Mouse (Mus musculus) ES-Bruce4 (cell line): ENCODE data around the gene Psenen. TPM values are rescaled to one million over a fixed set of nuclear protein-coding genes. Genes with fewer than 3 reads are reported as not detected.

ENCODE experiments used
- H3K27ac ChIP-seq: 2 replicates; pipeline ENCODE4 v1.5.1; 2012; ENCODE audit warnings: low read length, inconsistent platforms; ENCODE audit not compliant: insufficient read depth
- H3K27me3 ChIP-seq: 2 replicates; pipeline ENCODE4 v1.6.1; 2012; ENCODE audit warnings: mild to moderate bottlenecking, low read length, inconsistent platforms; ENCODE audit not compliant: control insufficient read depth, poor library complexity, insufficient read depth, severe bottlenecking
- H3K36me3 ChIP-seq: 2 replicates; pipeline ENCODE4 v1.6.1; 2012; ENCODE audit warnings: inconsistent platforms, mild to moderate bottlenecking, low read length, moderate library complexity; ENCODE audit not compliant: control insufficient read depth, poor library complexity, insufficient read depth, severe bottlenecking
- H3K4me1 ChIP-seq: one replicate; pipeline ENCODE4 v1.8.1; 2011; ENCODE audit warnings: low read length; ENCODE audit not compliant: control insufficient read depth, insufficient read depth
- H3K4me3 ChIP-seq: 2 replicates; pipeline ENCODE4 v1.5.1; 2011; ENCODE audit warnings: low read depth, mild to moderate bottlenecking, low read length
- H3K9ac ChIP-seq: 2 replicates; pipeline ENCODE4 v1.6.1; 2012; ENCODE audit warnings: low read depth, mild to moderate bottlenecking, inconsistent platforms; ENCODE audit not compliant: poor library complexity, severe bottlenecking
- H3K9me3 ChIP-seq: replicated peaks from 2 replicates; pipeline ENCODE4 v1.6.1; 2012; ENCODE audit warnings: mild to moderate bottlenecking, low read length, inconsistent platforms; ENCODE audit not compliant: control insufficient read depth, poor library complexity, insufficient read depth, severe bottlenecking
- CTCF ChIP-seq: IDR thresholded peaks from one replicate; pipeline ENCODE4 v1.8.1; 2011; ENCODE audit warnings: low read depth, low read length
- EP300 ChIP-seq: IDR thresholded peaks from 2 replicates; pipeline ENCODE4 v1.6.1; 2011; ENCODE audit warnings: low read depth, low read length; ENCODE audit not compliant: insufficient read depth
- POLR2A ChIP-seq: IDR thresholded peaks from one replicate; pipeline ENCODE4 v1.8.1; 2011; ENCODE audit warnings: low read length; ENCODE audit not compliant: insufficient read depth
- polyA plus RNA-seq: library from polyadenylated mRNA; stranded (reverse); fragments of >200 nt; gene quantifications from 2 replicates; pipeline ENCODE4 v1.2.4, GENCODE M21; 2011; ENCODE audit warnings: low read depth; ENCODE audit not compliant: missing spikeins, insufficient read depth, insufficient read length

Psenen gene
- polyA plus RNA-seq, 1 experiment: 99.8 TPM

- Histone ChIP-seq H3K4me3 (no peak within 1 kb of the TSS), H3K27me3 (no peaks in the 10 kb centered on the region), H3K36me3 (peaks cover 8% of the 10 kb centered on the region), H3K27ac (no peak within 1 kb of the TSS), H3K4me1 (no peaks in the 10 kb centered on the region), H3K9ac (no peak within 1 kb of the TSS), H3K9me3 (no peaks in the 10 kb centered on the region)
- no peak for TF ChIP-seq POLR2A
- no peak for TF ChIP-seq CTCF
- no peak for TF ChIP-seq EP300
Observed at GRCm38 (mm10) chr7:30564970-30565571, 1.6 kb upstream of the Psenen start, which contains the start of gene Igflr1. Igflr1 (plus strand) TSS chr7:30565427.

GRCm38 (mm10) chr7:30563906-30564280 is 466 bp upstream of the Psenen start:
- H3K9me3 ChIP-seq: no peaks in the 10 kb centered on the region
- peak overlapping the region; percentile 47 for H3K4me3 ChIP-seq
- no peak overlapping the region for H3K27ac ChIP-seq
- no peak for TF ChIP-seq CTCF
- peak overlapping the region; percentile 93 for H3K9ac ChIP-seq
- H3K4me1 ChIP-seq: no peaks in the 10 kb centered on the region
- no peaks in the 10 kb centered on the region for H3K27me3 ChIP-seq
- no peaks in the 10 kb centered on the region; the same call in 1 of the 2 replicates for H3K36me3 ChIP-seq

GRCm38 (mm10) chr7:30562526-30563116 is 806 bp downstream of the Psenen start:
- Histone ChIP-seq H3K4me3 (peak overlapping the region; percentile 99), H3K9ac (peak overlapping the region; percentile 89), H3K27ac (peak overlapping the region; percentile 25; the same call in 1 of the 2 replicates), H3K36me3 (no peaks in the 10 kb centered on the region; the same call in 1 of the 2 replicates), H3K9me3 (no peaks in the 10 kb centered on the region), H3K27me3 (no peaks in the 10 kb centered on the region), H3K4me1 (peaks cover 3% of the 10 kb centered on the region)
- no peak for TF ChIP-seq EP300
- TF ChIP-seq CTCF: no peak
- TF ChIP-seq POLR2A: no peak

GRCm38 (mm10) chr7:30560296-30560695 is 3.1 kb downstream of the Psenen start:
- peaks cover 3% of the 10 kb centered on the region for H3K4me1 ChIP-seq
- H3K4me3 ChIP-seq: no peak overlapping the region
- H3K36me3 ChIP-seq: peaks cover 11% of the 10 kb centered on the region
- no peak overlapping the region for H3K27ac ChIP-seq
- H3K9me3 ChIP-seq: no peaks in the 10 kb centered on the region
- no peaks in the 10 kb centered on the region for H3K27me3 ChIP-seq
- TF ChIP-seq POLR2A (no peak), CTCF (no peak), EP300 (no peak)
- peak overlapping the region; percentile 24; the same call in 1 of the 2 replicates for H3K9ac ChIP-seq

- H3K27me3 ChIP-seq: no peaks in the 10 kb centered on the region
Observed at GRCm38 (mm10) chr7:30559443-30559954, 3.9 kb downstream of the Psenen start, which contains the start of gene Lin37. Lin37 (minus strand) TSS chr7:30559838.

More at GRCm38 (mm10) chr7:30559443-30559954, 3.9 kb downstream of the Psenen start, which contains the start of gene Lin37:
- H3K4me3 ChIP-seq: peak within 1 kb of the TSS; percentile 93
- peaks cover 3% of the 10 kb centered on the region for H3K4me1 ChIP-seq
- peak within 1 kb of the TSS; percentile 13; the same call in 1 of the 2 replicates for H3K27ac ChIP-seq
- H3K36me3 ChIP-seq: peaks cover 16% of the 10 kb centered on the region
- TF ChIP-seq CTCF (no peak), POLR2A (peak; percentile 27), EP300 (no peak)
- H3K9me3 ChIP-seq: no peaks in the 10 kb centered on the region
- peak within 1 kb of the TSS; percentile 74 for H3K9ac ChIP-seq
